Mouse (Mus musculus): Measurements from ENCODE around the gene Sox10.

DNA sequence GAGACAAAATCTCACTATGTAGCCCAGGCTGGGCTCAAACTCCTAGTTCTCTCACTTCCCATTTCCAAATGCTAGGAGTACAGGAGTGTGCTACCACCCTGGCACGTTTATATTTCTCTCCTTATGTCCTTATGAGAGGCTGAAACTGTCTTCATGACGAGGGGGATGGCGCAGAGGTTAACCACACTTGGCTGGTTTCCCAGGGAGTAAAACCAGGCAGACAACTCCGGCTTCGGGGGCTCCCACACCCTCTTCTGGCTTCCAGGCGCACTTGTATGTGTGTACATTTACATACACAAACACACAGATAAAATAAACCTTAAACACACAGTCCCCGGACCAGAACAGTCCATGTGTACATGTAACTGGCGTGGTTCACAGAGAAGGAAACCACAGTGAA, 21.0 kb downstream of the Sox10 start:
- TF ChIP-seq POLR2A (IDR thresholded peaks at IDR 0.05; ENCODE audit: control insufficient read depth, low read depth, low read length): no peak
- no peak for TF ChIP-seq CTCF (IDR thresholded peaks at IDR 0.05; ENCODE audit: control insufficient read depth, insufficient read depth, insufficient replicate concordance, low read depth, low read length)
